Mouse (Mus musculus): Measurements from ENCODE around the gene Btc.

The Btc gene

DNA sequence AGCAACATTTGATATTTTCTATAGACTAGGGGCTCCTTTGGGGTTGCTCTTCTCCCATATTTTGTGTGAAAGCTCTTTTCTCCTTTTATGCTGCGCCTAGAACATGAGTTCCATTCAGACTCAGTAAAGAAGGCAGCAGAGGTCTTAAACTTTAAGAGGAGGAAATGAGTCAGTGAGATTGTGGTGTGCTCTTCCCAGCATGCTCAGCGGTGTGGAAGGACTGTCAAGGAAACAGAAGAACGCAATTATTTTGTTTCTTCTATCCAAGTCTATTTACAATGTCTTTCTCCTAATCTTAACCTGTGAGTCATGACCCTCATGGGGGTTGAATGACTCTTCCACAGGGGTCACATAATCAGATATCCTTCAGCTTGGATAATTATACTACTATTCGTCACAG lies 82.4 kb downstream of the Btc start:
- DNase-seq (ENCODE audit: low spot score): no peak

- no peak for DNase-seq (ENCODE audit: low spot score)
Observed at GRCm38 (mm10) chr5:91313971-91314370, 88.8 kb downstream of the Btc start.

GRCm38 (mm10) chr5:91311767-91312166 lies 91.0 kb downstream of the Btc start:
- no peak for DNase-seq (ENCODE audit: low spot score)

- no peak for DNase-seq (ENCODE audit: low spot score)
Observed at GRCm38 (mm10) chr5:91308576-91308975, 94.2 kb downstream of the Btc start.

DNA sequence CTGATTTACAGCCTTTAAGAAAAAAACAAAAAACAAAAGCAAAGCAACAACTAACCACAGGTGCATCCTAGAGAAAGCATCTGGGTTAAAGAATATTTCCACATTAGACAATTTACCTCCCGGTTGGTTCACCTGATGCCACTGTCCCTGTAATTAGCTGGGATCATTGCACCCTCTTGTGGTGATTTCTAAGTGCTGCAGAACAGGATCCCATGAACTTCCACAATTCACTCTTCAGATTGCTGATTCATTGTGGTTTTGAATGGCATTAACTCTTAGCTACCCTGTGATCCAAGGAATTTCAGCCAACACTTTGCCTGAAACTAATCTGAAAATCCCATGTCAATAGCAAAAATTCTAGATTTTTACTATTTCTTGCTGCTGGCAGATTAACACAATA lies 94.9 kb downstream of the Btc start:
- DNase-seq (ENCODE audit: low spot score): peak; percentile 22
